Mouse (Mus musculus) hindbrain, embryonic 16.5 days (tissue): ENCODE data around the gene Camkmt. TPM values are rescaled to one million over a fixed set of nuclear protein-coding genes. Genes with fewer than 3 reads are reported as not detected.

Experiments
- ATAC-seq: fragments of 200-750 bp; cut with Nextera tagmentation; 2 replicates; pipeline ENCODE4 v1.8.0; 2017; ENCODE audit warnings: moderate TSS enrichment, moderate library complexity
- H3K27ac ChIP-seq: fragments of 300-500 bp; sonication (generic); 2 replicates; pipeline ENCODE4 v1.5.1; 2014; ENCODE audit warnings: low read depth, mild to moderate bottlenecking, control low read depth, low read length, moderate library complexity
- H3K27me3 ChIP-seq: fragments of 300-500 bp; sonication (generic); replicated peaks from 2 replicates; pipeline ENCODE4 v1.6.1; 2014; ENCODE audit warnings: low read length; ENCODE audit not compliant: control insufficient read depth, insufficient read depth
- H3K36me3 ChIP-seq: fragments of 300-500 bp; sonication (generic); 2 replicates; pipeline ENCODE4 v1.6.1; 2014; ENCODE audit warnings: mild to moderate bottlenecking, low read length, moderate library complexity, mixed read lengths; ENCODE audit not compliant: control insufficient read depth, insufficient read depth
- H3K4me1 ChIP-seq: fragments of 300-500 bp; sonication (generic); 2 replicates; pipeline ENCODE4 v1.6.1; 2014; ENCODE audit warnings: low read depth, low read length; ENCODE audit not compliant: control insufficient read depth, insufficient read depth
- H3K4me2 ChIP-seq: fragments of 300-500 bp; sonication (generic); 2 replicates; pipeline ENCODE4 v1.6.1; 2014; ENCODE audit warnings: mild to moderate bottlenecking, low read length, control low read depth, moderate library complexity
- H3K4me3 ChIP-seq: fragments of 300-500 bp; sonication (generic); 2 replicates; pipeline ENCODE4 v1.5.1; 2014; ENCODE audit warnings: mild to moderate bottlenecking, low read length, control low read depth, moderate library complexity
- H3K9ac ChIP-seq: fragments of 300-500 bp; sonication (generic); 2 replicates; pipeline ENCODE4 v1.6.1; 2014; ENCODE audit warnings: low read depth, mild to moderate bottlenecking, control low read depth, low read length, moderate library complexity
- H3K9me3 ChIP-seq: fragments of 300-500 bp; sonication (generic); 2 replicates; pipeline ENCODE4 v1.6.1; 2014; ENCODE audit warnings: mild to moderate bottlenecking, low read length, moderate library complexity; ENCODE audit not compliant: control insufficient read depth
- whole genome bisulfite sequencing: fragments of 180-500 bp; shearing (Covaris S2); extraction: QIAGEN DNeasy Blood & Tissue Kit; methylation state at CpG from one replicate; pipeline ENCODE4 v1.1.7; 2014; 5-methylcytosine and 5-hydroxymethylcytosine counted together
- polyA plus RNA-seq: library from polyadenylated mRNA; unstranded; fragments of >200 nt; fragmentation: Nextera tagmentation; extraction: Ambion mirVana; gene quantifications from 2 replicates; pipeline ENCODE4 v1.2.1, GENCODE M21; 2015

The Camkmt gene
- polyA plus RNA-seq, 1 experiment from 2014 or later: 22.9 TPM

DNA sequence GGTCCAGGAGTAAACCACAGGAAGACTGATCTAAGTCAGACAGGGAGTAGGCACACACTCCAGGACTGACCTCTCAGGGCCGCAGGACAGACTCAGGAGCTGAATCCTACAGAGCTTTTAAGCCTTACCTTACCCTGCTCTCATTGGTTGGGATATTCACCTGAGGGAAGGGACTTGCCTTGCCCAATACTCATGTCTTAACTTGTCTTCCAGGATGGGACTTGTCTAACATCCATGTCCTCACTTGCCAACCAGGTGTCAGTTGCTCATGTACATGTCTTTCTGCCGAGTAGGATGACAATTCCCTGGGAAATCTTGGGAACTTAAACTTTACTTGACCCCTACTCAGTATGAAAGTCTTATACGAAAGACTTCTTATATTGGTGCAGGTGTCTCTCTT, 9.9 kb downstream of the Camkmt start:
- H3K4me2 ChIP-seq: no peak overlapping the region
- ATAC-seq: no peak
- WGBS: 87% methylated on average over 3 of the region's 3 CpGs
- peaks cover 28% of the 10 kb centered on the region for H3K36me3 ChIP-seq
- H3K27ac ChIP-seq: no peak overlapping the region
- no peak overlapping the region for H3K9ac ChIP-seq
- no peak overlapping the region for H3K4me3 ChIP-seq
- H3K9me3 ChIP-seq: peaks cover 14% of the 10 kb centered on the region
- H3K27me3 ChIP-seq: no peaks in the 10 kb centered on the region
- H3K4me1 ChIP-seq: no peaks in the 10 kb centered on the region

DNA sequence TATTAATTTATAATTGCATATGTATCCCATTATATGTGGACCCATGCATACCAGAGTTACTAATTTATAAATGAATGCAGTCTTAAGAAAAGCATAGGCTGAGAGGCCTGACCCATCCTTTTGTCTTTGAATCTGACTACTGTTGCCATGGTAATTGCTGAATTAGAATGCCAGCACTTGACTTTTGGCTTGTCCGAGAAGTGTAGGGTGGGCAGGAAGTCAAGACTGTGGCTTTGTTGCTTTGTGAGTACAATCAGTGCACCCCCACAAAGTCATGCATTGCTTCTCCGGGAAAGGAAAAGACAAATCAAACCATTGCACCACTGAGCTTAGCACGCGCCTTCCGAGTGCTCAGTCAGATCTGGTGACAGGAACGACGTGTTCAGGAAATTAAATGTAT, 11.4 kb downstream of the Camkmt start:
- Histone ChIP-seq H3K9ac (no peak overlapping the region), H3K4me3 (no peak overlapping the region), H3K27me3 (no peaks in the 10 kb centered on the region), H3K4me2 (no peak overlapping the region), H3K9me3 (peaks cover 14% of the 10 kb centered on the region), H3K27ac (no peak overlapping the region), H3K4me1 (no peaks in the 10 kb centered on the region), H3K36me3 (peaks cover 25% of the 10 kb centered on the region)
- peak; percentile 27; the same call in 1 of the 2 replicates for ATAC-seq
- WGBS: 31% methylated on average over 7 of the region's 7 CpGs

GRCm38 (mm10) chr17:85103310-85103709, 13.0 kb downstream of the Camkmt start:
- WGBS: 51% methylated on average over 2 of the region's 2 CpGs
- H3K9me3 ChIP-seq: peaks cover 7% of the 10 kb centered on the region
- no peak overlapping the region for H3K4me3 ChIP-seq
- H3K4me1 ChIP-seq: no peaks in the 10 kb centered on the region
- H3K4me2 ChIP-seq: no peak overlapping the region
- no peak overlapping the region for H3K27ac ChIP-seq
- no peak for ATAC-seq
- H3K9ac ChIP-seq: no peak overlapping the region
- no peaks in the 10 kb centered on the region for H3K27me3 ChIP-seq
- peaks cover 13% of the 10 kb centered on the region for H3K36me3 ChIP-seq

DNA sequence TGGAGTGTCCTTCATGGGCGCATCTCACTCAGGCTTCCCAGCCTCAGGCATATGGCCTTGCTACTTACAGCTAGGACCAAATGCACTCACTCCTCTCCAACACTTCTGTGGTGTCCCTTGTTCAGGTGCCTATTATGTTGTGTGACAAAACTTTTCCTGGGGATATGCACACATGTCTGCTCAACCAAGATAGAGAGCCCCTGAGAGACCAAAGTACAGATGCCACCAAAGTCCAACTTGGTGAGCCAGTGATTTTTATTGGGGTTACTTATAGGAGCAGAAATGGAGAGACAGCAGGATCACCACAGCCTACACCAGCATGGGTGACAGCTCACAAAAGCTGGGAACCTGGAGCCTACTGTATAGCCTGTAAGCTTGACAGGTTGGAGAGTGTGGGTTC, 20.3 kb downstream of the Camkmt start:
- H3K27me3 ChIP-seq: no peaks in the 10 kb centered on the region
- no peak overlapping the region for H3K4me3 ChIP-seq
- no peaks in the 10 kb centered on the region for H3K36me3 ChIP-seq
- no peak overlapping the region for H3K4me2 ChIP-seq
- H3K4me1 ChIP-seq: no peaks in the 10 kb centered on the region
- no peak for ATAC-seq
- H3K9me3 ChIP-seq: no peaks in the 10 kb centered on the region
- H3K27ac ChIP-seq: no peak overlapping the region
- WGBS: 94% methylated on average over 1 of the region's 1 CpGs
- H3K9ac ChIP-seq: no peak overlapping the region

- Histone ChIP-seq H3K9me3 (no peaks in the 10 kb centered on the region), H3K4me3 (no peak overlapping the region), H3K9ac (no peak overlapping the region), H3K27me3 (no peaks in the 10 kb centered on the region), H3K4me1 (no peaks in the 10 kb centered on the region), H3K4me2 (no peak overlapping the region), H3K36me3 (no peaks in the 10 kb centered on the region), H3K27ac (no peak overlapping the region)
- no peak for ATAC-seq
- 85% methylated on average over 8 of the region's 8 CpGs for WGBS
Observed at GRCm38 (mm10) chr17:85113441-85113840, 23.1 kb downstream of the Camkmt start.

- Histone ChIP-seq H3K9me3 (no peaks in the 10 kb centered on the region), H3K27ac (no peak overlapping the region), H3K4me2 (no peak overlapping the region), H3K9ac (no peak overlapping the region), H3K4me1 (no peaks in the 10 kb centered on the region), H3K36me3 (no peaks in the 10 kb centered on the region), H3K4me3 (no peak overlapping the region), H3K27me3 (no peaks in the 10 kb centered on the region)
- no peak for ATAC-seq
- WGBS: 29% methylated on average over 4 of the region's 4 CpGs
Observed at GRCm38 (mm10) chr17:85116643-85117042, 26.3 kb downstream of the Camkmt start.

GRCm38 (mm10) chr17:85138393-85138792, 48.0 kb downstream of the Camkmt start:
- WGBS: 89% methylated on average over 1 of the region's 1 CpGs
- Histone ChIP-seq H3K9ac (no peak overlapping the region), H3K4me1 (no peaks in the 10 kb centered on the region), H3K4me2 (no peak overlapping the region), H3K27ac (no peak overlapping the region), H3K27me3 (no peaks in the 10 kb centered on the region), H3K4me3 (no peak overlapping the region), H3K36me3 (no peaks in the 10 kb centered on the region), H3K9me3 (no peaks in the 10 kb centered on the region)
- ATAC-seq: no peak

GRCm38 (mm10) chr17:85141621-85142020, 51.3 kb downstream of the Camkmt start:
- 87% methylated on average over 3 of the region's 3 CpGs for WGBS
- Histone ChIP-seq H3K9ac (no peak overlapping the region), H3K27ac (no peak overlapping the region), H3K9me3 (no peaks in the 10 kb centered on the region), H3K27me3 (no peaks in the 10 kb centered on the region), H3K36me3 (no peaks in the 10 kb centered on the region), H3K4me2 (no peak overlapping the region), H3K4me3 (no peak overlapping the region), H3K4me1 (no peaks in the 10 kb centered on the region)
- ATAC-seq: no peak

- 27% methylated on average over 5 of the region's 5 CpGs for WGBS
- Histone ChIP-seq H3K4me3 (no peak overlapping the region), H3K4me2 (no peak overlapping the region), H3K27ac (no peak overlapping the region), H3K36me3 (no peaks in the 10 kb centered on the region), H3K4me1 (no peaks in the 10 kb centered on the region), H3K9ac (no peak overlapping the region), H3K9me3 (no peaks in the 10 kb centered on the region), H3K27me3 (no peaks in the 10 kb centered on the region)
- no peak for ATAC-seq
Observed at GRCm38 (mm10) chr17:85142495-85143111, 52.3 kb downstream of the Camkmt start.

- H3K27ac ChIP-seq: no peak overlapping the region
- H3K36me3 ChIP-seq: no peaks in the 10 kb centered on the region
- WGBS: 80% methylated on average over 6 of the region's 6 CpGs
- no peaks in the 10 kb centered on the region for H3K27me3 ChIP-seq
- H3K9me3 ChIP-seq: no peaks in the 10 kb centered on the region
- H3K4me3 ChIP-seq: no peak overlapping the region
- no peaks in the 10 kb centered on the region for H3K4me1 ChIP-seq
- no peak overlapping the region for H3K9ac ChIP-seq
- ATAC-seq: no peak
- H3K4me2 ChIP-seq: no peak overlapping the region
Observed at GRCm38 (mm10) chr17:85144141-85144540, 53.8 kb downstream of the Camkmt start.
